Mouse (Mus musculus) T-helper 17 cell (primary cell): Measurements from ENCODE around the gene Mup12.

Experiments used
- in situ Hi-C, 2 experiments: fragments of 300-600 bp; cut with MboI, MseI; formaldehyde crosslinking; loops; 1 replicate in 1 of 2; 2 replicates in 1 of 2; pipeline ENCODE4 v1.15.1; 2025; ENCODE audit warnings: high pct_unique_total_duplicates in 2 of 2

The Mup12 gene

DNA sequence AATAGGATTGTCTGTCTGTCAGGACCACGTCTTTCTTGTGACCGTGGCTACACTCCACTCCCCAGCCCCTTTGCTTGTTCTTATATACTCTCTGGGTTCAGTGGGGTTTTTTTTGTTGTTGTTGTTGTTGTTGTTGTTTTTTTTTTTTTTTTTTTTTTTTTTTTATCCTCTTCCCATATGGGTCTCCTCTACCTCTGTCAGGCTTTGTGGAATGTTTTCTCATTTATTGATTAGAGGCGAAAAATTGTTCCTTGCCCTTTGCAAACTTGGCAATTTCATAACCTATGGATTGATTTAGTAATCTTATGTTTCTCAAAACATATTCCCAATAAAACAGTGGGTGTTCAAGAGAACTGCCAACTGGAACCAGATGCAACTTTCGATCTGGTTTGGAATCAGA lies at the start of gene Mup12:
TSS of gene Mup12 (minus strand) at position 101 of the 400 bp plus-strand sequence.
- in situ Hi-C loops = loop anchor here in 1 of 2 experiments (10.0 kb wide), 1 partner anchor 84 kb away; the partner anchor contains the start of gene Mup22
